Mouse (Mus musculus): ENCODE results near the gene Gm10160.

DNA sequence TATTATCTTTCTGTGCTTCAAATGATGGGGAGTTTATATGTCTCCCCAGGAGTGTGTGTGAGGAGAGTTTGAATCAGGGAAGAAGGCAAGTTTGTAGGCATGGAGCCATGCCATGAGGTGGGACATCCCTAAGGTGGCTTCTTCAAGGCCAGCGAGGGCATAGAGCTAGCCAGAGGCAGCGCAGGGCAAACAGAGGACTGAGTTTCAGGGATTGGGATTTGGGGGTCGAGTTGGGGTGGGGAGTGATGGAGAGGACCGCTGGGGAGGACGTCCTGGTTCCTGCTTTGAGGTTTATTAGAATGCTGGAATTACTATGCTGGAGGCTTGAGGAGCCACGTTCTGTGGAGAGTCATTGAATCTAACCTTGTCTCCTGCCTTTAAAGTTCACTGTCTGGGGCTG lies 10.3 kb upstream of the Gm10160 start:
- TF ChIP-seq CTCF (IDR thresholded peaks at IDR 0.05; ENCODE audit: low read depth, low read length) (no peak), GATA1 (IDR thresholded peaks at IDR 0.05; ENCODE audit: borderline replicate concordance, low read length) (no peak), TAL1 (conservative IDR thresholded peaks at IDR 0.05; ENCODE audit: low read depth, low read length) (no peak), POLR2AphosphoS5 (IDR thresholded peaks at IDR 0.05; ENCODE audit: insufficient replicate concordance, low read depth, low read length) (no peak), GATA2 (IDR thresholded peaks at IDR 0.05; ENCODE audit: borderline replicate concordance, low read depth, low read length) (no peak)

All from G1E (cell line).